7 mouse cellular contexts compared by ENCODE assay signal in genomic region chr17:33940981-33941380, GRCm38 (mm10). TPM values are rescaled to one million over a fixed set of nuclear protein-coding genes. Genes with fewer than 3 reads are reported as not detected.
DNase-seq lines count a peak whose midpoint lies in the region; ATAC-seq lines count a peak whose summit lies in the region.

No protein-coding gene starts in this region.

- peak overlapping the region; percentile 89 for H3K4me3 ChIP-seq in lung, embryonic 16.5 days (ENCODE audit: low read length)
- peak overlapping the region; percentile 93 for H3K4me3 ChIP-seq in embryonic facial prominence, embryonic 10.5 days
- peak overlapping the region; percentile 85 for H3K4me3 ChIP-seq in hindbrain, embryonic 15.5 days
- peak overlapping the region; percentile 92 for H3K4me3 ChIP-seq in midbrain, embryonic 15.5 days

- no peaks in the 10 kb centered on the region for H3K9me3 ChIP-seq in lung, embryonic 16.5 days (ENCODE audit: control insufficient read depth, low read length)
- no peaks in the 10 kb centered on the region for H3K9me3 ChIP-seq in embryonic facial prominence, embryonic 10.5 days
- H3K9me3 ChIP-seq in hindbrain, embryonic 15.5 days, result no peaks in the 10 kb centered on the region
- no peaks in the 10 kb centered on the region for H3K9me3 ChIP-seq in midbrain, embryonic 15.5 days

- peaks cover 17% of the 10 kb centered on the region for H3K4me1 ChIP-seq in lung, embryonic 16.5 days (replicated peaks; ENCODE audit: control insufficient read depth, insufficient read depth, low read length)
- peaks cover 24% of the 10 kb centered on the region for H3K4me1 ChIP-seq in embryonic facial prominence, embryonic 10.5 days
- H3K4me1 ChIP-seq in hindbrain, embryonic 15.5 days (replicated peaks), result peaks cover 23% of the 10 kb centered on the region
- peaks cover 27% of the 10 kb centered on the region for H3K4me1 ChIP-seq in midbrain, embryonic 15.5 days

- peaks cover 26% of the 10 kb centered on the region for H3K36me3 ChIP-seq in lung, embryonic 16.5 days (ENCODE audit: control insufficient read depth, insufficient read depth, low read length)
- H3K36me3 ChIP-seq in embryonic facial prominence, embryonic 10.5 days (replicated peaks), result peaks cover 78% of the 10 kb centered on the region
- peaks cover 28% of the 10 kb centered on the region for H3K36me3 ChIP-seq in hindbrain, embryonic 15.5 days
- peaks cover 26% of the 10 kb centered on the region for H3K36me3 ChIP-seq in midbrain, embryonic 15.5 days (replicated peaks)

- H3K27ac ChIP-seq in lung, embryonic 16.5 days (ENCODE audit: low read length), result no peak overlapping the region
- peak overlapping the region; percentile 83 for H3K27ac ChIP-seq in embryonic facial prominence, embryonic 10.5 days (replicated peaks)
- 0 out of 2 replicates have a peak overlapping the region, but pooled peaks have one; percentile 57 for H3K27ac ChIP-seq in hindbrain, embryonic 15.5 days (replicated peaks)
- H3K27ac ChIP-seq in midbrain, embryonic 15.5 days, result no peak overlapping the region

- WGBS in lung, embryonic 16.5 days, result under 1% methylated on average over 26 of the region's 26 CpGs
- WGBS in embryonic facial prominence, embryonic 10.5 days, result 2% methylated on average over 26 of the region's 26 CpGs
- 2% methylated on average over 26 of the region's 26 CpGs for WGBS in hindbrain, embryonic 15.5 days
- WGBS in midbrain, embryonic 15.5 days, result 2% methylated on average over 26 of the region's 26 CpGs

- 0 out of 2 replicates have a peak, but pooled peaks have one; percentile 2 for ATAC-seq in lung, embryonic 16.5 days (ENCODE audit: low read depth)
- peak; percentile 14; the same call in 1 of the 2 replicates for ATAC-seq in hindbrain, embryonic 15.5 days (ENCODE audit: low FRiP score, low read depth)
- peak; percentile 12; the same call in 1 of the 2 replicates for ATAC-seq in midbrain, embryonic 15.5 days (replicated peaks)

- peak overlapping the region; percentile 85 for H3K9ac ChIP-seq in lung, embryonic 16.5 days (ENCODE audit: low read length)
- peak overlapping the region; percentile 80 for H3K9ac ChIP-seq in hindbrain, embryonic 15.5 days
- H3K9ac ChIP-seq in midbrain, embryonic 15.5 days, result peak overlapping the region; percentile 80

- no peak for DNase-seq in lung, adult 18-20 months
- DNase-seq in embryonic facial prominence, embryonic 10.5 days (ENCODE audit: low spot score), result no peak
- DNase-seq in embryo, embryonic 10 days (ENCODE audit: low spot score), result no peak
- DNase-seq in left cerebral cortex, adult 18-20 months (ENCODE audit: low spot score in 2 of 2), result no peak

- H3K4me2 ChIP-seq in lung, embryonic 16.5 days (ENCODE audit: low read depth, low read length), result peak overlapping the region; percentile 76
- peak overlapping the region; percentile 97 for H3K4me2 ChIP-seq in hindbrain, embryonic 15.5 days
- H3K4me2 ChIP-seq in midbrain, embryonic 15.5 days, result peak overlapping the region; percentile 93

- no peaks in the 10 kb centered on the region for H3K27me3 ChIP-seq in lung, embryonic 16.5 days (ENCODE audit: control insufficient read depth, insufficient read depth, low read depth, low read length)
- no peaks in the 10 kb centered on the region for H3K27me3 ChIP-seq in embryonic facial prominence, embryonic 10.5 days (replicated peaks; ENCODE audit: low read depth, poor library complexity, severe bottlenecking)
- H3K27me3 ChIP-seq in hindbrain, embryonic 15.5 days, result no peaks in the 10 kb centered on the region
- H3K27me3 ChIP-seq in midbrain, embryonic 15.5 days (replicated peaks), result no peaks in the 10 kb centered on the region

RNA-seq across cellular contexts. Expression of gene Wdr46, which starts 0.5 kb away (rescaled TPM):
- polyA plus RNA-seq in lung, embryonic 16.5 days (2015; fragmentation: Nextera tagmentation; extraction: Ambion mirVana), result 20.2 and 20.6 TPM in 2 replicates
- polyA plus RNA-seq in embryonic facial prominence, embryonic 10.5 days (2016; fragmentation: Nextera tagmentation; extraction: Ambion mirVana), result 62.1 and 66.0 TPM in 2 replicates
- polyA plus RNA-seq in hindbrain, embryonic 15.5 days (2015; fragmentation: Nextera tagmentation; extraction: Ambion mirVana), result 24.3 and 26.5 TPM in 2 replicates
- 25.9 and 26.2 TPM in 2 replicates for polyA plus RNA-seq in midbrain, embryonic 15.5 days (2015; fragmentation: Nextera tagmentation; extraction: Ambion mirVana)
- 10 to 100 TPM; 12.5 to 13.8 TPM for total RNA-seq in left cerebral cortex, adult 18-20 months (2021)

RNA-seq across cellular contexts. Expression of gene Pfdn6, which starts 0.8 kb away (rescaled TPM):
- 143 and 151 TPM in 2 replicates for polyA plus RNA-seq in lung, embryonic 16.5 days (2015; fragmentation: Nextera tagmentation; extraction: Ambion mirVana)
- polyA plus RNA-seq in embryonic facial prominence, embryonic 10.5 days (2016; fragmentation: Nextera tagmentation; extraction: Ambion mirVana), result 233 and 235 TPM in 2 replicates
- 172 and 185 TPM in 2 replicates for polyA plus RNA-seq in hindbrain, embryonic 15.5 days (2015; fragmentation: Nextera tagmentation; extraction: Ambion mirVana)
- 178 TPM in 2 replicates for polyA plus RNA-seq in midbrain, embryonic 15.5 days (2015; fragmentation: Nextera tagmentation; extraction: Ambion mirVana)
- total RNA-seq in left cerebral cortex, adult 18-20 months (2021), result 10 to 100 TPM; 92.3 to 94.0 TPM

RNA-seq across cellular contexts. Expression of gene B3galt4, which starts 10.3 kb away (rescaled TPM):
- polyA plus RNA-seq in lung, embryonic 16.5 days (2015; fragmentation: Nextera tagmentation; extraction: Ambion mirVana), result 5.5 and 5.6 TPM in 2 replicates
- polyA plus RNA-seq in embryonic facial prominence, embryonic 10.5 days (2016; fragmentation: Nextera tagmentation; extraction: Ambion mirVana), result 3.6 and 4.5 TPM in 2 replicates
- 12.8 and 14.1 TPM in 2 replicates for polyA plus RNA-seq in hindbrain, embryonic 15.5 days (2015; fragmentation: Nextera tagmentation; extraction: Ambion mirVana)
- 14.9 and 15.1 TPM in 2 replicates for polyA plus RNA-seq in midbrain, embryonic 15.5 days (2015; fragmentation: Nextera tagmentation; extraction: Ambion mirVana)
- 1 to 10 TPM; 5.9 to 6.5 TPM for total RNA-seq in left cerebral cortex, adult 18-20 months (2021)

RNA-seq across cellular contexts. Expression of gene Rgl2, which starts 11.6 kb away (rescaled TPM):
- 49.5 and 51.7 TPM in 2 replicates for polyA plus RNA-seq in lung, embryonic 16.5 days (2015; fragmentation: Nextera tagmentation; extraction: Ambion mirVana)
- 40.2 and 41.0 TPM in 2 replicates for polyA plus RNA-seq in embryonic facial prominence, embryonic 10.5 days (2016; fragmentation: Nextera tagmentation; extraction: Ambion mirVana)
- 55.1 and 60.1 TPM in 2 replicates for polyA plus RNA-seq in hindbrain, embryonic 15.5 days (2015; fragmentation: Nextera tagmentation; extraction: Ambion mirVana)
- 60.9 and 61.1 TPM in 2 replicates for polyA plus RNA-seq in midbrain, embryonic 15.5 days (2015; fragmentation: Nextera tagmentation; extraction: Ambion mirVana)
- 10 to 100 TPM; 62.2 to 63.5 TPM for total RNA-seq in left cerebral cortex, adult 18-20 months (2021)

RNA-seq across cellular contexts. Expression of gene Vps52, which starts 14.6 kb away (rescaled TPM):
- 49.4 and 50.5 TPM in 2 replicates for polyA plus RNA-seq in lung, embryonic 16.5 days (2015; fragmentation: Nextera tagmentation; extraction: Ambion mirVana)
- 48.2 and 51.5 TPM in 2 replicates for polyA plus RNA-seq in embryonic facial prominence, embryonic 10.5 days (2016; fragmentation: Nextera tagmentation; extraction: Ambion mirVana)
- 74.8 and 76.6 TPM in 2 replicates for polyA plus RNA-seq in hindbrain, embryonic 15.5 days (2015; fragmentation: Nextera tagmentation; extraction: Ambion mirVana)
- 80.9 and 84.4 TPM in 2 replicates for polyA plus RNA-seq in midbrain, embryonic 15.5 days (2015; fragmentation: Nextera tagmentation; extraction: Ambion mirVana)
- 10 to 100 TPM; 71.1 to 71.2 TPM for total RNA-seq in left cerebral cortex, adult 18-20 months (2021)

Comparison
In these comparisons a context has a peak if more than half of its experiments do, and no peak if none do; other contexts are left out.
1. H3K27ac ChIP-seq: peak in embryonic facial prominence, embryonic 10.5 days (single experiment) and hindbrain, embryonic 15.5 days (single experiment); none in lung, embryonic 16.5 days (single experiment) and midbrain, embryonic 15.5 days (single experiment).
2. Peak in every context shown above with its lines, with median percentiles within 50 percentile points of each other: ATAC-seq, H3K4me2 ChIP-seq, H3K4me3 ChIP-seq and H3K9ac ChIP-seq.